Mouse (Mus musculus) G1E-ER4 (cell line): ENCODE measurements around the gene Gstp1. TPM values are rescaled to one million over a fixed set of nuclear protein-coding genes. Genes with fewer than 3 reads are reported as not detected.

Experiments
- GATA1 ChIP-seq: IDR thresholded peaks from one replicate; pipeline ENCODE4 v1.8.0; 2012; ENCODE audit warnings: low read length, inconsistent platforms
- polyA plus RNA-seq: library from polyadenylated mRNA; stranded (reverse); fragments of >175 nt; gene quantifications from 2 replicates; pipeline ENCODE4 v1.2.3, GENCODE M21; 2012

Gene Gstp1
- polyA plus RNA-seq, 1 experiment: 40.1 TPM

- no peak for TF ChIP-seq GATA1
These were observed 46.2 kb downstream of the Gstp1 start for GRCm38 (mm10) chr19:3991562-3991961.

GRCm38 (mm10) chr19:3990804-3991203, 47.0 kb downstream of the Gstp1 start:
- TF ChIP-seq GATA1: no peak

GRCm38 (mm10) chr19:3988750-3989149, 49.0 kb downstream of the Gstp1 start:
- no peak for TF ChIP-seq GATA1

- no peak for TF ChIP-seq GATA1
These were observed 49.7 kb downstream of the Gstp1 start for GRCm38 (mm10) chr19:3988066-3988465.

- no peak for TF ChIP-seq GATA1
These were observed 51.5 kb downstream of the Gstp1 start, which contains the start of gene Acy3 for GRCm38 (mm10) chr19:3986334-3986733. Gene Acy3 (plus strand): TSS chr19:3986570.

Other genes with a start within 250 kb of the Gstp1 start
- 15.2 and 16.8 TPM in 2 replicates for gene Chka, start 186.2 kb downstream of the Gstp1 start, polyA plus RNA-seq
- 34.5 and 39.3 TPM in 2 replicates for gene Tcirg1, start 130.9 kb downstream of the Gstp1 start, polyA plus RNA-seq
- 41.9 and 220 TPM in 2 replicates for gene Ndufs8, start 125.2 kb downstream of the Gstp1 start, polyA plus RNA-seq
- not detected in 2 replicates for gene Aldh3b1, start 108.2 kb downstream of the Gstp1 start, polyA plus RNA-seq
- 0.11 TPM in 1 of 2 replicates, not detected in the other for gene Unc93b1, start 102.8 kb downstream of the Gstp1 start, polyA plus RNA-seq
- gene Aldh3b3, start 79.3 kb downstream of the Gstp1 start, polyA plus RNA-seq: not detected in 2 replicates
- gene Aldh3b2, start 65.7 kb downstream of the Gstp1 start, polyA plus RNA-seq: not detected in 2 replicates
- gene Acy3, start 51.4 kb downstream of the Gstp1 start, polyA plus RNA-seq: 5.4 and 7.1 TPM in 2 replicates
- not detected in 2 replicates for gene Tbx10, start 45.2 kb downstream of the Gstp1 start, polyA plus RNA-seq
- gene Nudt8, start 37.4 kb downstream of the Gstp1 start, polyA plus RNA-seq: 26.3 and 32.2 TPM in 2 replicates
- gene Gm49405, start 37.4 kb downstream of the Gstp1 start, polyA plus RNA-seq: 3.8 and 5.3 TPM in 2 replicates
- gene Doc2g, start 34.7 kb downstream of the Gstp1 start, polyA plus RNA-seq: 7.2 and 8.9 TPM in 2 replicates
- 378 and 401 TPM in 2 replicates for gene Ndufv1, start 25.2 kb downstream of the Gstp1 start, polyA plus RNA-seq
- not detected in 2 replicates for gene Gstp2, start 8.0 kb upstream of the Gstp1 start, polyA plus RNA-seq
- gene Gstp3, start 21.6 kb upstream of the Gstp1 start, polyA plus RNA-seq: 4.1 and 7.7 TPM in 2 replicates
- gene Cabp2, start 43.6 kb upstream of the Gstp1 start, polyA plus RNA-seq: not detected in 2 replicates
- gene Cdk2ap2, start 59.2 kb upstream of the Gstp1 start, polyA plus RNA-seq: 70.4 and 72.4 TPM in 2 replicates
- gene Pitpnm1, start 62.0 kb upstream of the Gstp1 start, polyA plus RNA-seq: 36.1 and 36.7 TPM in 2 replicates
- gene Aip, start 87.9 kb upstream of the Gstp1 start, polyA plus RNA-seq: 99.6 and 105 TPM in 2 replicates
- not detected in 2 replicates for gene Gpr152, start 101.8 kb upstream of the Gstp1 start, polyA plus RNA-seq
- 0.06 TPM in 1 of 2 replicates, not detected in the other for gene Cabp4, start 106.0 kb upstream of the Gstp1 start, polyA plus RNA-seq
- 187 and 368 TPM in 2 replicates for gene Coro1b, start 110.6 kb upstream of the Gstp1 start, polyA plus RNA-seq
- gene Ptprcap, start 115.6 kb upstream of the Gstp1 start, polyA plus RNA-seq: 448 and 548 TPM in 2 replicates
- 92.1 and 99.4 TPM in 2 replicates for gene Rps6kb2, start 125.4 kb upstream of the Gstp1 start, polyA plus RNA-seq
- gene Carns1, start 137.5 kb upstream of the Gstp1 start, polyA plus RNA-seq: 0.39 and 0.46 TPM in 2 replicates
- gene Tbc1d10c, start 153.3 kb upstream of the Gstp1 start, polyA plus RNA-seq: 19.4 and 24.6 TPM in 2 replicates
- 609 and 669 TPM in 2 replicates for gene Ppp1ca, start 154.1 kb upstream of the Gstp1 start, polyA plus RNA-seq
- gene Rad9a, start 163.7 kb upstream of the Gstp1 start, polyA plus RNA-seq: 28.7 and 31.6 TPM in 2 replicates
- not detected in 2 replicates for gene Clcf1, start 176.3 kb upstream of the Gstp1 start, polyA plus RNA-seq
- 30.0 TPM in 1 of 2 replicates, not detected in the other for gene AC109138.7, start 176.4 kb upstream of the Gstp1 start, polyA plus RNA-seq
- 21.8 and 24.7 TPM in 2 replicates for gene Pold4, start 193.9 kb upstream of the Gstp1 start, polyA plus RNA-seq
- 0.25 and 0.39 TPM in 2 replicates for gene Ssh3, start 231.2 kb upstream of the Gstp1 start, polyA plus RNA-seq
- 0.44 and 0.46 TPM in 2 replicates for gene Ankrd13d, start 245.2 kb upstream of the Gstp1 start, polyA plus RNA-seq